Comparison of ENCODE assay signal across 17 mouse cellular contexts in genomic region chr12:75567745-75568144, GRCm38 (mm10). TPM values are rescaled to one million over a fixed set of nuclear protein-coding genes. Genes with fewer than 3 reads are reported as not detected.
DNase-seq lines count a peak whose midpoint lies in the region; ATAC-seq lines count a peak whose summit lies in the region.
"Had no signal": no experiment of that assay in that cellular context is flagged by ENCODE, and none has a peak within 500 bp of the region (broad histone marks: within the 10 kb centered on the region; RNA-seq: fewer than 3 reads in every experiment).

No protein-coding gene starts in this region.

- 33% methylated on average over 5 of the region's 5 CpGs for WGBS in lung, embryonic 16.5 days
- WGBS in stomach, embryonic 15.5 days: 34% methylated on average over 5 of the region's 5 CpGs

- no peaks in the 10 kb centered on the region for H3K9me3 ChIP-seq in lung, embryonic 16.5 days (ENCODE audit: control insufficient read depth, low read length)
- H3K9me3 ChIP-seq in stomach, embryonic 15.5 days: no peaks in the 10 kb centered on the region
- H3K9me3 ChIP-seq: forebrain, embryonic 12.5 days; limb, embryonic 12.5 days had no signal

- H3K27ac ChIP-seq in lung, embryonic 16.5 days (ENCODE audit: low read length): no peak overlapping the region
- H3K27ac ChIP-seq in stomach, embryonic 15.5 days: peak overlapping the region; percentile 38; the same call in 1 of the 2 replicates
- H3K27ac ChIP-seq: forebrain, embryonic 12.5 days; hindbrain, embryonic 14.5 days; limb, embryonic 12.5 days; liver, embryonic 14.5 days had no signal

- peaks cover 12% of the 10 kb centered on the region for H3K4me1 ChIP-seq in lung, embryonic 16.5 days (replicated peaks; ENCODE audit: control insufficient read depth, insufficient read depth, low read length)
- H3K4me1 ChIP-seq in stomach, embryonic 15.5 days: peaks cover 13% of the 10 kb centered on the region

- H3K4me2 ChIP-seq in lung, embryonic 16.5 days (ENCODE audit: low read depth, low read length): no peak overlapping the region
- no peak overlapping the region for H3K4me2 ChIP-seq in stomach, embryonic 15.5 days
- H3K4me2 ChIP-seq: forebrain, embryonic 12.5 days; hindbrain, embryonic 14.5 days; limb, embryonic 12.5 days had no signal

- no peak overlapping the region for H3K4me3 ChIP-seq in lung, embryonic 16.5 days (ENCODE audit: low read length)
- no peak overlapping the region for H3K4me3 ChIP-seq in stomach, embryonic 15.5 days (replicated peaks)
- H3K4me3 ChIP-seq: forebrain, embryonic 12.5 days; limb, embryonic 12.5 days had no signal

- H3K9ac ChIP-seq in lung, embryonic 16.5 days (ENCODE audit: low read length): no peak overlapping the region
- no peak overlapping the region for H3K9ac ChIP-seq in stomach, embryonic 15.5 days
- H3K9ac ChIP-seq: forebrain, embryonic 12.5 days; hindbrain, embryonic 14.5 days; limb, embryonic 12.5 days; liver, embryonic 14.5 days had no signal

- DNase-seq in heart, adult 9 months (ENCODE audit: low spot score in 2 of 2): peak; percentile 25 to 39
- no peak for DNase-seq in heart, postnatal 36 days
- DNase-seq in kidney, adult 9 months: peak; percentile 38
- DNase-seq in kidney, adult 18-20 months: no peak
- no peak for DNase-seq in lung, adult 18-20 months
- DNase-seq: adrenal gland, adult 8-10 months; cerebellum, adult 11 months; cerebellum, postnatal 14 days; embryo, embryonic 11 days; right cerebral cortex, adult 18-20 months had no signal

- no peaks in the 10 kb centered on the region for H3K27me3 ChIP-seq in lung, embryonic 16.5 days (ENCODE audit: control insufficient read depth, insufficient read depth, low read depth, low read length)
- no peaks in the 10 kb centered on the region for H3K27me3 ChIP-seq in stomach, embryonic 15.5 days (replicated peaks)
- H3K27me3 ChIP-seq: forebrain, embryonic 12.5 days; limb, embryonic 12.5 days had no signal

- H3K36me3 ChIP-seq in lung, embryonic 16.5 days (ENCODE audit: control insufficient read depth, insufficient read depth, low read length): no peaks in the 10 kb centered on the region
- H3K36me3 ChIP-seq in stomach, embryonic 15.5 days: no peaks in the 10 kb centered on the region

- intact Hi-C loops in heart, postnatal 36 days (cut with DNase I): no loop called here

- peak; percentile 88 for ATAC-seq in lung, embryonic 16.5 days (ENCODE audit: low read depth)
- no peak for ATAC-seq in stomach, embryonic 15.5 days (ENCODE audit: insufficient read depth, low FRiP score, low read depth)
- no peak for ATAC-seq in CD4-positive, CD25-positive, alpha-beta regulatory T cell, adult 4 months

RNA-seq across cellular contexts. Expression of gene Ppp2r5e, which starts 28.3 kb away (rescaled TPM):
- total RNA-seq in heart, postnatal 36 days (2021): 10 to 100 TPM; 32.4 to 32.8 TPM
- polyA plus RNA-seq in lung, embryonic 16.5 days (2015; fragmentation: Nextera tagmentation; extraction: Ambion mirVana): 9.9 and 10.3 TPM in 2 replicates
- polyA plus RNA-seq in stomach, embryonic 15.5 days (2015; fragmentation: Nextera tagmentation; extraction: Ambion mirVana): 11.9 and 12.5 TPM in 2 replicates
- 1 to 10 TPM; 4.8 to 7.9 TPM for polyA plus RNA-seq in CD4-positive, CD25-positive, alpha-beta regulatory T cell, adult 4 months (2017; shearing (Covaris generic))

Comparison
In these comparisons a context has a peak if more than half of its experiments do, and no peak if none do; other contexts are left out.
1. DNase-seq: peak in heart, adult 9 months (2 of 2) and kidney, adult 9 months (single experiment); none in heart, postnatal 36 days (0 of 2), kidney, adult 18-20 months (single experiment) and lung, adult 18-20 months (0 of 2).